Mouse (Mus musculus) urinary bladder, postnatal 10 days (tissue): ENCODE measurements around the gene Bcl2a1b.
"Not testable (repeated sequence)": the region's sequence is repeated elsewhere in the genome, so short reads cannot be mapped to it uniquely, and the experiment has no call there.

Experiments used
- DNase-seq: peaks from one replicate; pipeline ENCODE4 v3.0.0; 2022; ENCODE audit warnings: low spot score

The Bcl2a1b gene

DNA sequence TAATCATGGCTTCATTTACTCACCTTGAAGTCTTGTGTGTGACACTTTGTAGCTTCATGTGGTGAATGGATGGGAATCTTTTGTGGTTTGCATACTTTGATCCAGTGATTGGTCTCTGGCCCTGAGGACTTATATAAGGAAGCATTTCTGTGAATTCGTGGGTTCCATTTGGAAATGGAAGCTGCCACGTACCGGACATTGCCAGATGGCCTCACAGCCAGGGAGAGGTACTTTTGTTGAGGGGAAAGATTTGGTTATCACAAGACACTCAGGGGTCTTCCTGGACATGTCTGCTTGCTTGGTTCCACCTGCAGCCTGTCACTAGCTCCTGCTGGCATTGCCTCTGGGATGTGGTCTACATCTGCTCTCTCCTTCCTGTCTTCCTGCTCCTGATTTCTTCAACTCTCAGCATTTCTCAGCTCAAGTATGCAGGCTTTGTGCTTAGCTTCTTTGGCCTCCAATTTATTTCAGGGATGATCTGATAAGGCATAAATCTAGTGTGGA is 41.6 kb downstream of the Bcl2a1b start:
- DNase-seq, result not testable (repeated sequence)

GRCm38 (mm10) chr9:89253400-89253799 is 54.4 kb downstream of the Bcl2a1b start:
- DNase-seq, result no peak

DNA sequence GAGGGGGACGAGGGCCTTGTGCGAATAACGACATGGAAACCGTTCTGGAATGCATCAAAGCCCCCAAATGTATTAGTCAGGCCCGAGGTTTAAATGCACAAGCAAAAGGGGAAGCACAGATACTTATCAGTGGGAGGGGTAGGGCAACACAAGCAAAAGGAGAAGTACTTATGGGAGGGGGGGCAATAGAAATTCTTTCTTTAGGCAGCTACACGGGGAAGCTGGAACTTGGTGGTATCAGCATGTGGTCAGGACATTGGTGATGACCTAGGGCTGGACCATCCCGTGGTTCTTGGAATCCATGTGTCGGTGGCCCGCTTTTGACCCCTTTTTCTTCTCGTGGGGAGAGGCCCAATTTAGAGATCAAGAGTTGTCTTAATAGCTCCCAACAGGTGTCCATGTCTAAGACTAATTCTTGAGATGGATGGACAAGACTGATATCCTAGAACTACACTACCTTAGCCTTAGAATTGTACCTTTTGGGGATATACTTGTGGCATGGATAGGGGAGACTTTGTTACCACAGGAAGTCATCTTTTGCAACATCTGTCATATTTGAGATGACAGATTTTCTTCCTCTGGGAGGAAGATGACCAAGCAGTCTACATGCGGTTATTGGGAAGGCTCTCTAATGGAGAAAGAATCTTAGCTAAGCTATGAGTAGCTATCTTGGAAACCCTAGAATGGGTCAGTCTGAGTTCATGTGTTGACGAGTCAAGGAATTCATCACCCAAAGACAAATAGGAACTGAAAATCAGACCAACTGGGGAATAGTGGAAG is 57.7 kb downstream of the Bcl2a1b start:
- no peak for DNase-seq
